Mouse (Mus musculus) liver, embryonic 11.5 days (tissue): ENCODE results near the gene Psenen. TPM values are rescaled to one million over a fixed set of nuclear protein-coding genes. Genes with fewer than 3 reads are reported as not detected.
A peak's percentile ranks its signal among the peaks of the same experiment; 100 is the strongest.

Experiments
- ATAC-seq: fragments of 200-750 bp; cut with Nextera tagmentation; replicated peaks from 2 replicates; pipeline ENCODE4 v1.8.0; 2017; ENCODE audit warnings: moderate number of reproducible peaks, mild to moderate bottlenecking, moderate TSS enrichment, moderate library complexity; ENCODE audit not compliant: low FRiP score
- DNase-seq: peaks from one replicate; pipeline ENCODE4 v3.0.0-alpha.2; 2017; ENCODE audit warnings: low spot score
- H3K27ac ChIP-seq: fragments of 300-500 bp; sonication (generic); 2 replicates; pipeline ENCODE4 v1.5.1; 2014; ENCODE audit warnings: mild to moderate bottlenecking, low read depth, low read length, control low read depth
- H3K27me3 ChIP-seq: fragments of 300-500 bp; sonication (generic); replicated peaks from 2 replicates; pipeline ENCODE4 v1.6.1; 2014; ENCODE audit warnings: low read length, mixed read lengths; ENCODE audit not compliant: control insufficient read depth, insufficient read depth
- H3K36me3 ChIP-seq: fragments of 300-500 bp; sonication (generic); 2 replicates; pipeline ENCODE4 v1.6.1; 2014; ENCODE audit warnings: mild to moderate bottlenecking, low read length, moderate library complexity, mixed read lengths; ENCODE audit not compliant: control insufficient read depth, insufficient read depth
- H3K4me1 ChIP-seq: fragments of 300-500 bp; sonication (generic); replicated peaks from 2 replicates; pipeline ENCODE4 v1.6.1; 2014; ENCODE audit warnings: low read length, mixed read lengths; ENCODE audit not compliant: control insufficient read depth, insufficient read depth
- H3K4me2 ChIP-seq: fragments of 300-500 bp; sonication (generic); 2 replicates; pipeline ENCODE4 v1.6.1; 2014; ENCODE audit warnings: mild to moderate bottlenecking, control low read depth, moderate library complexity
- H3K4me3 ChIP-seq: fragments of 300-500 bp; sonication (generic); 2 replicates; pipeline ENCODE4 v1.5.1; 2014; ENCODE audit warnings: low read depth, low read length, control low read depth
- H3K9ac ChIP-seq: fragments of 300-500 bp; sonication (generic); 2 replicates; pipeline ENCODE4 v1.6.1; 2014; ENCODE audit warnings: low read depth, low read length, control low read depth
- H3K9me3 ChIP-seq: fragments of 300-500 bp; sonication (generic); 2 replicates; pipeline ENCODE4 v1.6.1; 2016; ENCODE audit warnings: low read length, inconsistent platforms, mixed read lengths; ENCODE audit not compliant: control insufficient read depth
- WGBS: fragments of 180-500 bp; shearing (Covaris S2); extraction: QIAGEN DNeasy Blood & Tissue Kit; methylation state at CpG from one replicate; pipeline ENCODE4 v1.1.7; 2014; 5-methylcytosine and 5-hydroxymethylcytosine counted together
- polyA plus RNA-seq: library from polyadenylated mRNA; unstranded; fragments of >200 nt; fragmentation: Nextera tagmentation; extraction: Ambion mirVana; gene quantifications from 2 replicates; pipeline ENCODE4 v1.2.1, GENCODE M21; 2014

Gene Psenen
- polyA plus RNA-seq, 1 experiment from 2014 or later: 102 TPM

DNA sequence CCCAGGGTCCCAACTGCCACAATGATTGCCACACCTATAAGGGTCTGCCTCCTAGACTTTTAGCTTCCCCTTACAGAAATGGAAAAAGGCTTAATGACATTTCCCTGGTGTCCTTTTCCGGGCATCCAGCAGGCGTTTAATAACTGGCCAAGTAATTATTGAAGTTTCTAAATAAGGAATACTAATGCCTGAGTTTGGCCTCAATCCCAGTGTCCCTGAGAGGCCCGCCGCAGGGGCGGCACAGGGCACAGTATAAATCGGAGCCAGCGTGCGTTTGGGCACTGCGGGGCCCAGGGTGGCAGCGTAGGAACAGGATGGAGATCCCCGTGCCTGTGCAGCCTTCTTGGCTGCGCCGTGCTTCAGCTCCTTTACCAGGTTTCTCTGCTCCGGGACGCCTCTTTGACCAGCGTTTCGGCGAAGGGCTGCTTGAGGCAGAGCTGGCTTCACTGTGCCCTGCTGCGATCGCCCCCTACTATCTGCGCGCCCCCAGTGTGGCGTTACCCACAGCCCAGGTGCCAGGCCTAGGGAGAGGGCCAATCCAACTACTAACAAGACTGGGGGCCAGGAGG is 10.3 kb downstream of the Psenen start:
- Histone ChIP-seq H3K4me3 (peak overlapping the region; percentile 67), H3K9ac (peak overlapping the region; percentile 82), H3K27me3 (no peaks in the 10 kb centered on the region), H3K27ac (peak overlapping the region; percentile 84), H3K4me1 (peaks cover 13% of the 10 kb centered on the region), H3K36me3 (peaks cover 25% of the 10 kb centered on the region), H3K4me2 (peak overlapping the region; percentile 98), H3K9me3 (no peaks in the 10 kb centered on the region)
- WGBS: 7% methylated on average over 23 of the region's 23 CpGs
- ATAC-seq (no peak), DNase-seq (peak; percentile 57)

DNA sequence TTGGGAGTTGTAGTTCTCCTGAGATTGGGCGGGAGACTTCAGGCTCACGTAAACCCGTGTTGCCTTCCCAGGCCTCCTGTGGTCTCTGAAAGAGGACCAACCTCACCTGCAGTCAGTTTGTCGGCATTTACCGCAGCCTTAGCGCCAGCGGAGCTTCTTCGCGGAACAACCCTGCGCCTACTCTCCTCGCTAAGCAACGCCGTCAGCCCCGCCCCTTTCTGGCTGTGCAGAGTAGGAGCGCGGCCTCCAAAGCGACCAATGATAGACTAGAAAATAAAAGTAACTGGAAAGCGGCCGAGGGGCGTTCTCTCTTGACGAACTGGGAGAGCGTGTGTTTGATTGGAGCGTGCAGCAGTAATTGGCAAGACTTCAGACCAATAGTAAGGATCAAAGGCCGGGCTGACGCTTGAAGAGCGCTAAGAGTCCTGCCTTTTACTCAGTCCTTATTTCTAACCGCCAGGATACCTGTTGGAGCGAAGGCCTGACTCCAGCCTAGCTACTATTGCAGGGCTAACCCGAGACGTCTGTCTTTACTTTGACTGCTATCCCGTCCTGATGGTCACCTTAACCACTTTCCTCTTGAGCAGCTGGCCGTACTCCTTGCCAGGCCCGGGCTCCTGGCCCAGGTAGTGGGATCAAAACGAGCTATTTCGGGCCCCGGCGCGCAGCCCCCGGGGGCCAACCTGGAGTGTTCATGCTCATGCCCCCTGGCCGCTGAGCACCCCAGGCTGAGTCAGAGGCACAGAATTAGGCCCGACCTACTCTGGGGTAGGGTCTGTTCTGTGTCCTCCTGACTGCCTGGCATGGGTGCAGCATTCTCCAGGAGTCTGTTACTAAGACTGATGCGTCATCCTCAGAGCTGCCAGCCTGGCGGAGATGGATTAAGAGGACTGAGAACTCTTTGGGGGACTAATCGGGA is 11.1 kb downstream of the Psenen start, which contains the start of the genes Hspb6 and Proser3:
Hspb6 (plus strand) TSS at position 77 of the 919 bp plus-strand sequence.
Proser3 (minus strand) TSS at position 198 of the 919 bp plus-strand sequence.
- Histone ChIP-seq H3K4me1 (peaks cover 12% of the 10 kb centered on the region), H3K27me3 (no peaks in the 10 kb centered on the region), H3K9me3 (no peaks in the 10 kb centered on the region), H3K9ac (peak within 1 kb of the TSS; percentile 82), H3K36me3 (peaks cover 29% of the 10 kb centered on the region), H3K4me2 (peak within 1 kb of the TSS; percentile 98), H3K27ac (peak within 1 kb of the TSS; percentile 88), H3K4me3 (peak within 1 kb of the TSS; percentile 67)
- ATAC-seq: peak; percentile 91
- WGBS: under 1% methylated on average over 44 of the region's 44 CpGs
- DNase-seq: peak; percentile 95

DNA sequence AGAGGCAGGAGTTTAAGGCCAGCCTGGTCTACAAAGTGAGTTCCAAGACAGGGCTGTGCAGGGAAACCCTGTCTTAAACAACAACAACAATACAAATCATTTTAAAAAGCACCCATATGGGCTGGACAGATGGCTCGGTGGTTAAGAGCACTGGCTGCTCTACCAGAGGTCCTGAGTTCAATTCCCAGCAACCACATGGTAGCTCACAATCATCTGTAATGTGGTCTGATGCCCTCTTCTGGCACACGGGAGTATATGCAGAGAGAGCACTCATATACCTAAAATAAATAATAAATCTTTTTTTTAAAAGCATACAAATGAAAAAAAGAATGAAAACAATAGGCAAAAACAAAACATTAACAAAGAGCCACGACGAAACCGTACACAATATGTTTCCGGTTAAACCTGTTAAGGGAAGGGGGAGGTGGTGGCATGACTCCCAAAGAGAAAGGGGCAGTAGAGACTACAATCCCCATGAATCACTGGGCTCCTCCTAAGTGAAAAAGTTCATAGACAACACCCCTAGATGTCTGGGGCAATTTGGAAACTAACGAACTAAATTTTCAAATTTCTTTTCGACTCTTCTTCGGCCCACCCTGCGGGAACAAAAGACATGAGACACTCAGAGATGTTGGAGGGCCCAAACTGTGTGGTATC is 11.9 kb downstream of the Psenen start:
- no peaks in the 10 kb centered on the region for H3K9me3 ChIP-seq
- no peaks in the 10 kb centered on the region for H3K27me3 ChIP-seq
- H3K4me2 ChIP-seq: peak overlapping the region; percentile 98
- no peak for DNase-seq
- 3% methylated on average over 10 of the region's 10 CpGs for WGBS
- H3K4me3 ChIP-seq: peak overlapping the region; percentile 67
- peak overlapping the region; percentile 71 for H3K9ac ChIP-seq
- peak overlapping the region; percentile 88 for H3K27ac ChIP-seq
- ATAC-seq: peak; percentile 56
- peaks cover 23% of the 10 kb centered on the region for H3K36me3 ChIP-seq
- peaks cover 12% of the 10 kb centered on the region for H3K4me1 ChIP-seq

- no peaks in the 10 kb centered on the region for H3K9me3 ChIP-seq
- H3K36me3 ChIP-seq: peaks cover 21% of the 10 kb centered on the region
- no peak overlapping the region for H3K9ac ChIP-seq
- no peak for ATAC-seq
- H3K27me3 ChIP-seq: no peaks in the 10 kb centered on the region
- H3K4me1 ChIP-seq: peaks cover 12% of the 10 kb centered on the region
- H3K4me3 ChIP-seq: no peak overlapping the region
- no peak overlapping the region for H3K27ac ChIP-seq
- DNase-seq: no peak
- WGBS: 93% methylated on average over 1 of the region's 1 CpGs
- H3K4me2 ChIP-seq: no peak overlapping the region
Measured at GRCm38 (mm10) chr7:30550603-30551002, 12.8 kb downstream of the Psenen start.

DNA sequence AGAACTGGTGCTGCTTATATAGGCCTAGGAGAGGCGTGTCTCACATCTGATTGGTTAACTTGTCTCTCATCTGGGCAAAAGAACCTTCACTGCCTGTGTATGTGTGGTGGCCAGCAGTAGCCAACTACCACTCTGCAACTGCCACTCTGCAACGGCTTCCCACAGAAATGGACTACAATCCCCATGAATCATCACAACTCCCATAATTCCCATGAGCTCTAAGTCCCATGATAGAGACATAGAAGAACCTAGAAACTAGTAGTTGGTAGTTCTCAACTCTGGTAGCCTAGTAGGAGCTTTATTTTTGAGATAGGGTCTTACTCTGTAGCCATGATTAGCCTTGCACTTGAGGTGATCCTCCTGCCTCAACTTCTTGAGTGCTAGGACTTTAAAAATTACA is 13.5 kb downstream of the Psenen start:
- no peak overlapping the region for H3K4me2 ChIP-seq
- H3K9ac ChIP-seq: no peak overlapping the region
- H3K36me3 ChIP-seq: peaks cover 14% of the 10 kb centered on the region
- H3K27me3 ChIP-seq: no peaks in the 10 kb centered on the region
- ATAC-seq: no peak
- H3K4me1 ChIP-seq: peaks cover 12% of the 10 kb centered on the region
- WGBS: 88% methylated on average over 2 of the region's 2 CpGs
- H3K4me3 ChIP-seq: no peak overlapping the region
- DNase-seq: no peak
- H3K9me3 ChIP-seq: no peaks in the 10 kb centered on the region
- H3K27ac ChIP-seq: no peak overlapping the region

DNA sequence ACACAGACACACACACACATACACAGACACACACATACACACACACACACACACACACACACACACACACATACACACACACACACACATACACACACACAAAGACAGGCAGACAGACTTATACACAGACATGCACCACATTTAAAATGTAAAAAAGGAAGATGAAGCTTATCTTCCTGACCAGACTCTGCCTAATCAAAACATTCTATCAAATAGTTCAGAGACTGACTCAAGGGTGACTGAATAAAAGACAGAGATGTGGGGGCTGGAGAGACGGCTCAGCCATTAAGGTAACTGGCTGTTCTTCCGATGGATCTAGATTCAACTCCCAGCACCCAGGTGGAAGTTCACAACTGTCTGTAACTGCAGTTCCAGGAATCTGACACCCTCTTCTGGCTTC is 19.1 kb downstream of the Psenen start:
- H3K9ac ChIP-seq: no peak overlapping the region
- no peak overlapping the region for H3K27ac ChIP-seq
- peaks cover 22% of the 10 kb centered on the region for H3K36me3 ChIP-seq
- WGBS: 63% methylated on average over 2 of the region's 2 CpGs
- no peak overlapping the region for H3K4me2 ChIP-seq
- no peaks in the 10 kb centered on the region; the same call in 1 of the 2 replicates for H3K4me1 ChIP-seq
- H3K27me3 ChIP-seq: no peaks in the 10 kb centered on the region
- ATAC-seq: peak; percentile 34; the same call in 1 of the 2 replicates
- DNase-seq: no peak
- no peak overlapping the region for H3K4me3 ChIP-seq
- no peaks in the 10 kb centered on the region for H3K9me3 ChIP-seq

DNA sequence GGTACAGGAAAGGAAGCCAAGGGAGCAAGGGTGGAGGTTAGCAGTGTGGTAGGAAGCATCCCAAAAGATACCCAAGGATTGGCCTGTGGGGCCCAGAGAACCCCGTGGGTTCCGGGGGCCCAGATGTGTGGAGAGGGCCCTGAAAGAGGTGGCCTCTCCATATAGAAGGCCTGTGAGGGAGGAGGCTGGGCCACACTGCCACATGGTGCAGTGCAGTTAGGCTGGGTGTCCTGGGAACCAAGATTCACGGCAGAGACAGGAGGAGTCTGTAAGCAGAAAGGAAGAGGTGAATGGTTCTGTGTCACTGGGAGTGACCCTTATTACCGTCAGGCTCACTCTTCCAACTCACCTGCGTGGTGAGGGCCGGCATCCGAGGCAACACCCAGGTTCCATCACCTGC is 22.9 kb downstream of the Psenen start:
- Histone ChIP-seq H3K4me2 (no peak overlapping the region), H3K9ac (no peak overlapping the region), H3K4me1 (peaks cover 3% of the 10 kb centered on the region; the same call in 1 of the 2 replicates), H3K27ac (no peak overlapping the region), H3K36me3 (peaks cover 10% of the 10 kb centered on the region), H3K4me3 (no peak overlapping the region), H3K9me3 (no peaks in the 10 kb centered on the region), H3K27me3 (no peaks in the 10 kb centered on the region)
- ATAC-seq (no peak), DNase-seq (no peak)
- 93% methylated on average over 7 of the region's 7 CpGs for WGBS
